Mouse (Mus musculus) yolk sac, embryonic 10.5 days (tissue): ENCODE measurements at regions not wholly inside any gene's neighbourhood (a gene's known extent, or its start where the extent isn't known, plus 50 kb on each side); places are given as distances from the start of the nearest gene placed in this dataset.
A peak's percentile ranks its signal among the peaks of the same experiment; 100 is the strongest.

Experiments
- DNase-seq: peaks from one replicate; pipeline ENCODE4 v3.0.0-alpha.2; 2017; ENCODE audit warnings: low spot score

- DNase-seq: peak; percentile 9
Measured at GRCm38 (mm10) chr4:56068859-56069258, 536.6 kb upstream of the Klf4 start.

- DNase-seq: no peak
Measured at GRCm38 (mm10) chr4:56064657-56065056, 532.4 kb upstream of the Klf4 start.

- no peak for DNase-seq
Measured at GRCm38 (mm10) chr4:56051792-56052380, 519.6 kb upstream of the Klf4 start.

GRCm38 (mm10) chr4:56039327-56039726 lies 507.1 kb upstream of the Klf4 start:
- no peak for DNase-seq

- no peak for DNase-seq
Measured at GRCm38 (mm10) chr4:56036334-56036733, 504.1 kb upstream of the Klf4 start.

GRCm38 (mm10) chr4:56035543-56035942 lies 503.3 kb upstream of the Klf4 start:
- no peak for DNase-seq

- DNase-seq: no peak
Measured at GRCm38 (mm10) chr4:56028441-56028840, 496.2 kb upstream of the Klf4 start.

- DNase-seq: no peak
Measured at GRCm38 (mm10) chr4:56027258-56027657, 495.0 kb upstream of the Klf4 start.

GRCm38 (mm10) chr4:56024478-56024877 lies 492.2 kb upstream of the Klf4 start:
- no peak for DNase-seq

- DNase-seq: no peak
Measured at GRCm38 (mm10) chr4:56018212-56018611, 485.9 kb upstream of the Klf4 start.

GRCm38 (mm10) chr4:56015481-56015880 lies 483.2 kb upstream of the Klf4 start:
- no peak for DNase-seq

- no peak for DNase-seq
Measured at GRCm38 (mm10) chr4:56008287-56008686, 476.0 kb upstream of the Klf4 start.

- DNase-seq: no peak
Measured at GRCm38 (mm10) chr4:56004227-56004626, 472.0 kb upstream of the Klf4 start.

- DNase-seq: no peak
Measured at GRCm38 (mm10) chr4:56001312-56001731, 469.1 kb upstream of the Klf4 start.

GRCm38 (mm10) chr4:55984026-55984425 lies 451.8 kb upstream of the Klf4 start:
- DNase-seq: no peak

GRCm38 (mm10) chr4:55978539-55978938 lies 446.3 kb upstream of the Klf4 start:
- no peak for DNase-seq

GRCm38 (mm10) chr4:55976265-55976664 lies 444.0 kb upstream of the Klf4 start:
- no peak for DNase-seq

GRCm38 (mm10) chr4:55973706-55974105 lies 441.4 kb upstream of the Klf4 start:
- DNase-seq: no peak

GRCm38 (mm10) chr4:55972235-55972819 lies 440.1 kb upstream of the Klf4 start:
- no peak for DNase-seq

GRCm38 (mm10) chr4:55960063-55960462 lies 427.8 kb upstream of the Klf4 start:
- no peak for DNase-seq

- no peak for DNase-seq
Measured at GRCm38 (mm10) chr4:55953701-55954100, 421.4 kb upstream of the Klf4 start.

GRCm38 (mm10) chr4:55952220-55952619 lies 420.0 kb upstream of the Klf4 start:
- no peak for DNase-seq

- DNase-seq: no peak
Measured at GRCm38 (mm10) chr4:55941423-55941822, 409.2 kb upstream of the Klf4 start.

- no peak for DNase-seq
Measured at GRCm38 (mm10) chr4:55938383-55938782, 406.1 kb upstream of the Klf4 start.
